Mouse (Mus musculus) small intestine, adult 2 months (tissue): ENCODE measurements at regions not wholly inside any gene's neighbourhood (a gene's known extent, or its start where the extent isn't known, plus 50 kb on each side); places are given as distances from the start of the nearest gene placed in this dataset.

Experiments
- CTCF ChIP-seq: fragments of 200-500 bp; IDR thresholded peaks from 2 replicates; pipeline ENCODE4 v1.5.1; 2012; ENCODE audit warnings: low read depth, mild to moderate bottlenecking, control low read depth, inconsistent platforms, low read length, moderate library complexity, mixed read lengths; ENCODE audit not compliant: insufficient replicate concordance, insufficient read length; ENCODE audit errors: extremely low read depth
- POLR2A ChIP-seq: fragments of 200-500 bp; IDR thresholded peaks from 2 replicates; pipeline ENCODE4 v1.6.1; 2012; ENCODE audit warnings: low read depth, mild to moderate bottlenecking, control low read depth, inconsistent platforms, low read length, moderate library complexity

DNA sequence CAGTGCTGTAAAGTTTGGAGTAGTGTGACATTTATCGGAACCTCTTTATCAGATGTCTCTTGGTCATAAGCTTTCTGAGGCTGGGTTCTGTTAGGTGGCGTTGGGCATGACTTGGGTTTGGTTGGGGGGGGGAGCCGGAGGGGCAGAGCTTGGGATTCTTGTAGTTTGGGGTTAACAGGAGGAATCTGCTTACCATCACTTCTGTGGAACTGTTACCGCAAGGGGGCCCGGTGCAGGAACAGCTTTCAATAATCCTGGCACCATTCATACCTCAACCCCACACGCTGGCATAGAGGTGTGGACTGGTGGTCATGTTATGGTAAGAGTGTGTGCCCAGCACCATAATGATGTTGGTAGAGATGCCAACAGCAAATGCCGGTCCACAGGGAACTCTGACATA is 72.1 kb upstream of the Klf14 start:
- TF ChIP-seq POLR2A = no peak
- TF ChIP-seq CTCF = no peak
